Mouse (Mus musculus) testis, postnatal 10 days (tissue): Measurements from ENCODE around the gene Eif3j1.
"Not testable (repeated sequence)": the region's sequence is repeated elsewhere in the genome, so short reads cannot be mapped to it uniquely, and the experiment has no call there.

Experiments used
- DNase-seq: peaks from one replicate; pipeline ENCODE4 v3.0.0; 2021; ENCODE audit warnings: low spot score

The Eif3j1 gene

DNA sequence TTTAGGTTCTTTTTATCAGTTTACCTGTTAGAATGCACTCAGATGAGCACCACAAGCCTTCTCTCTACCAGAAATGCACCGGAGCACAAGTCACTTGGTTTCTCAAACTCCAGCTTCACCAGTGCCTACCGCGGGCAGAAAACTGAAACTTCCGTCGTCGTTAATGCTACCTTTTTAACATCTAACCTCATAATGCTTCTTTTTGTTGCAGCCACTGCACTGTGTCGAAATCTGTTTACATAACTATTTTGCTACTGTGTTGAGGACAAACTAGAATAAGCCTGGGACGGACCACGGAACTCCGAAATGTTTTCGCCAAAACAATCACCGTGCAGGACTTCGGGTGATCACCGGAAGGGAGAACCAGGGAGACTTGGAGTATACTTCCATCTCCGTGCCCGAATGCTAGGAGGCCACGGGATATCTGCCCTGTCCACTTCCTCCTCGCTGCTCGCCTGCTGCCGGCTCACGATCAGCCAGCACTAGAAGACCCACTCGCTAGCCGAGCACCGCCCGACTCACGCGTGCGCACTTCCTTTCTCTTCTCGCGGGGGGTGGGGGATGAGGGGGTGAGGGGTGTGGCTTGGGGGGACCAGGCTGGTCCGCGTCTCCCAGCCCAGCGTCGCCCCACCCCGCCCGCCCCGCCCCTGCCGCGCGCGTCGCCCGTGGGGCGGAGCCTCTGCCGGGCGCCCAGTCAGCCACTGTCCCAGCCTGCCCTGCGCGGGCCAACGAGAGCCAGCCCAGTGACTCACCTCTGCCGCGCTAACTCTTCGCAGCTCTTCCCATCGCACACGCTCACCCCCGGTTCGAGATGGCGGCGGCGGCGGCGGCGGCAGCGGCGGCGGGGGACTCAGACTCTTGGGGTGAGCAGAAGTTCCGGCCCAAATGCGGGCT lies at the start of gene Eif3j1:
Eif3j1 (plus strand) TSS at position 685 of the 894 bp plus-strand sequence.
- peak; percentile 91 for DNase-seq

DNA sequence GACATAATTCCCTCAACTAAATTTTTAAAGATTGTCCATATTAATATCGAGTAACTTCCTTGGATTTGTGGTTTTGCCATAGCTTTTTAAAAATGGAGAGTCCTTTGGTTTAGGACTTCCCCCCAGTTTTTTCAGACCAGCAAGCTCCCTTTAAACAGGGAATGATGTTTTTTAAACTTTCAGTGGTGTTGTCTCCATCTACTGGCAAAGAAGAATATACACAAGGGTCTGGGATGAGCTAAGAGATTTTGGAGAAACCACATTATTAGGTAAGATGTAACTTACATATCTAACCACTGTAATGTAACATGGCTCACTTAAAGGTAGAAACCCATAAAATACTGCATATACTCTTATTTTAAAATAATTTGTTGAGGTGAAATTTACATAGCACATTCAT lies 32.6 kb upstream of the Eif3j1 start:
- no peak for DNase-seq

DNA sequence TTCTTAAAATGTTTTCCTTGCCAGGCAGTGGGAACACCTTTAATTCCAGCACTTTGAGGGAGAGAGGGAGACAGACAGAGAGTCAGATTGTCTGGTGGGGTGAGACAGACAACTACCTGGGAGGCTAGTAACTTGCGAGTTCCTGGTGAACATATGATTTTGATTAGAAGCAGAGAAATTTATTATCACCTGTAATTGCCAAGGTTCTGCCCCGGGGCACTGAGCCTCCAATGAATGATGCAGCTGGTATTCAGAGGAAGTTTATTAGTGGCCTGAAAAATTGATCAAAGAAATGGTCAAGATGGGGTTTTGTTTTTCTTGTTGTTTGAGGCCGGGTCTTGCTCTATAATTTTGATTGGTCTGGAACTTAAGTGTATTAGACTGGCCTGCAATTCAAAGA lies 19.5 kb upstream of the Eif3j1 start:
- no peak for DNase-seq

DNA sequence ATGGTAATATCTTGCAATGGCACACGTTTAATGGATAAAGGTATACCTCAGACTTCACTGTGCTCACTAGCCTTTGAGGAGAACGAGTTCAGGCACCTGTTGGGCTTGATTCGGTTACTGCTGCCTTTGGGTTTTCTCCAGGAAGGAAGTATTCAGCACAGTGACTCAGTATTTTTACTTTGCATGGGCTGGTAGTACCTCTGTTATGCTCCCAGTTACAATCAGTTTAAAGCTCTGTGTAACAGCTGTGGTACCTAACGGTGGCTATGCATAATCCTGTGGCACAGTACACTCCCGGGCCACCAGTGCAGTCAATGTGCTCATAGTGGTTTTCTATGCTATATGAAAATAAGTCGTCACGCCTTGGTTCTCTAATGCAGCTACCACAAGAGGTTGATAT lies 16.9 kb upstream of the Eif3j1 start:
- no peak for DNase-seq

DNA sequence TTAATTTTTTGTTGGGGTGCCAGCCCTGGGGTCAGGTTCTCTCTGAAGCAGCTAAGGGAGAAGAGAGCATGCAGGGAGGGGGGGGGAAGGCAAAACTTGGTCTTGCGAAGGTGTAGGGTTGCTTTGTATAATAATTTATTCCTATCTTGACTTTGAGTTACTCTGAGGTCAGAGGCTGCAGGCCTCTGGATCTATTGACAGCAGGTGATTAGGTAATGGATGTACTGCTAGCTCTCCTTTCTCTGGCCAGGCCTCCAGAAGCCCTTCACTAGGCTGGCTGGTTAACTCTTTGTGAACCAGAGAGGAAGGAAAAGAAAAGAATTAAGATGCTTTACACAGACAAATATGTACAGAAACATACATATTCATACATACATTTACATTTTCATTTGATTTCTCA lies 9.6 kb upstream of the Eif3j1 start:
- no peak for DNase-seq

DNA sequence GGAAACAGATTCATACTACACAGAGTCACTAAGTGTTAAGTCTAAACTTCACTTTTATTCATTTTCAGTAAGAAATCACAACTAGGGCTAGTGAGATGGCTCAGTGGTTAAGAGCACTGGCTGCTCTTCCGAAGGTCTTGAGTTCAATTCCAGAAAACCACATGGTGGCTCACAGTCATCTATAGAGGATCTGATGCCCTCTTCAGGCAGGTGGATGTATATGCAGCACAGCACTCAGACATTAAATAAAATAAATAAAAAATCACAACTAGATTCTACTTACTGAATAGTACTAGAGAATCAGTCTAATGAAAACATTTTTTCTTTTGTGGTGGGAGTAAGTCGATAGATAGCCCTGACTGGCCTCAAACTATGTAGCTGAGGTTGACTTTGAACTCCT lies 6.1 kb upstream of the Eif3j1 start:
- no peak for DNase-seq

DNA sequence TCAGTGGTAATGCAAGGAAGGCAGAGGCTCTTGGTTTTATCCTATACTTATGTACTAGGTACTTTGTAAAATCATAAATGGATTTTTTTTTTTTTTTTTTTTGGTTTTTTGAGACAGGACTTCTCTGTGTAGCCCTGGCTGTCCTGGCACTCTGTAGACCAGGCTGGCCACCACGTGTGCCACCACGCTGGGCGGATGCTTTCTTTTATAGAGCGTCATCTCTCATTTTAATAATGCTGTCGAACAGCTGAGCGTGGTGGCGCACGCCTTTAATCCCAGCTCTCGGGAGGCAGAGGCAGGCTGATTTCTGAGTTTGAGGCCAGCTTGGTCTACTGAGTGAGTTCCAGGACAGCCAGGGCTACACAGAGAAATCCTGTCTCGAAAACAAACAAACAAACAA lies 1.3 kb upstream of the Eif3j1 start:
- DNase-seq = not testable (repeated sequence)

DNA sequence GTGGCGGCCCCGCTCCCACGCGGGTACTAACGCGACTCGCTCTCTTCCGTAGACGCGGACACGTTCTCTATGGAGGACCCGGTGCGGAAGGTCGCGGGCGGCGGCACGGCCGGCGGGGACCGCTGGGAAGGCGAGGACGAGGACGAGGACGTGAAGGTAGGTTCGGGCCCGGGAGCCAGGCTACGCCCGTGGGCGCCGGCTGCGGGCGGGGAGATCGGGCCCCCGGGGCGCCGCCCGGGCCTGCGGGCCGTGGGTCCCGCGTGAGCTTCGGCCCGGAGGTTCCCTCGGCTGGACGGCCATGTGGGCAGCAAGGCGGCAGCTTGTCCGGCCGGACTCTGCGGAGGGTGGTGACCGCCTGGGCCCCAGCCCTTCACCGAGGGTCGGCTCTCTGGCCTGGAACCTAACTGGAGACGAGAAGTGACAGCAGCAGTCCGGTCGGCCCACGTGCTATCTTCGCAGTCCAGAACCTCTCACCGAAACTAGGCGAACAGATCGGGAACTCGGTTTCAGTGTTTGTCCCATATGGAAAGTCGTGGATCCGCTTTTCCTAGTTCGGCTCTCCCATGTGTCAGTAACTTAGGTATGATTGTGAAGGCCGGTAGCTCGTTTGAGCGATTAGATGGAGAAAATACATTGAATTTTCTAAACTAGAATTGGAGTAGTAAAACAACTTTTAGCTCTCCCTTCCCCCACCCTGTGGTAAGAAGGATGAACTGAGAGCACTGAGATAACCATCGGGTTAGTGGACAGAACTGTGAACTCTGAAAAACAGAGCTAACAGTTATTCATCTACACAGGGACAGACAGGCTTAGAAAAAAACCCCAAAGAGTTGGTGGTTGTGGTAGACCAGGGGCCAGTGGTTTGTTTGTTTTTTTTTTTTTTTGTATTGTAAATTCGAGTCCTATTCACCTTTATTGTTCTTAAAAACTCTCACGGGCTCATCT lies 682 bp downstream of the Eif3j1 start:
- peak; percentile 71 for DNase-seq

DNA sequence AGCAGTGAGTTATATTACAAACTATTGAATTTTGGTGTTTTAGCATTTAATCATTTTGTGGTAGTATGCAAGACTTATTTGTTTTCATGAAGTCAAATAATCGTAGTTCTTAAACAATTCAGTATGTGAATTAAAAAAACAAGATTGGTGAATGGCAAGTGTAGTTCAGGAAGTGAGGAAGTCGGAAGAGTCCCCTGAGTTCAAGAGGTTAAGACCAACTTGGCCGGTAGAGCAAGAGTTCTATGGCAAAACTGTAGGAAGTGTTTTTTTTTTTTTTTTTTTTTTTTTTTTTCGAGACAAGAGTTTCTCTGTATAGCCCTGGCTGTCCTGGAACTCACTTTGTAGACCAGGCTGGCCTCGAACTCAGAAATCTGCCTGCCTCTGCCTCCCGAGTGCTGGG lies 3.6 kb downstream of the Eif3j1 start:
- no peak for DNase-seq

DNA sequence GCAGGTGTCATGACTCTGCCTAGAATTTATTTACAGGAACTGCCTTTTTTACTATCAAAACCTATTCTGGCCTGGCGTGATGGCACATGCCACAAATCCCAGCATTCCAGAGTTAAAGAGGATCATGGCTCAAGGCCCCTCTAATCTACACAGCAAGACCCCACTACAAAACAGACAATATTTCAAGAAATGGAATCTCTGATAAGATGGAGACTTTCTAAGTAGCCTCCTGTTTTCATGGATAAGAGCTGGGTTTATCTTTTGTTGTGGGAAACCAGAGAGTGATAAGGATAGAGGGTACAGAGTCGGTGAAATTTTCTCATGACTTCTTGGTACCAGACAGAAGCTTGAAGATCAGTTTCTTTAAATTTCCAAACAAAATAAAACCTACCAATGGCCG lies 7.7 kb downstream of the Eif3j1 start:
- no peak for DNase-seq

DNA sequence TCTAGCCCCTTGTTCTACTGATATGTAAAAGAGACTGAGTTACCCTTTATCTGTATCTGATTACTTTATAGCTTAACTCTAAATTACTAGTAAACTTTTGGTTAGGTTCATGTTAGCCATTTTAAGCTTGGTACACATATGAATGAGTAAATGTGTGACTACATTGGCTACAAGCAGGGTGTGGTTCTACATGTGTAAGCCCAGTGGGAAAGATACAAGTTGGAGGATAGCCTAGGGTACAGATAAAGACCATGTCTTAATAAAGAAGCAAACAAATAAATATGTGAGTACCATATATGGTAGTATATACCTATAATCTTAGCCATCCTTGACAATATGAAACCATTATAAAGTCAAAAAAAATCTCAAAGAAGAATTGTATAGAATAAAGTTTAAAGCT lies 15.6 kb downstream of the Eif3j1 start:
- DNase-seq = no peak

DNA sequence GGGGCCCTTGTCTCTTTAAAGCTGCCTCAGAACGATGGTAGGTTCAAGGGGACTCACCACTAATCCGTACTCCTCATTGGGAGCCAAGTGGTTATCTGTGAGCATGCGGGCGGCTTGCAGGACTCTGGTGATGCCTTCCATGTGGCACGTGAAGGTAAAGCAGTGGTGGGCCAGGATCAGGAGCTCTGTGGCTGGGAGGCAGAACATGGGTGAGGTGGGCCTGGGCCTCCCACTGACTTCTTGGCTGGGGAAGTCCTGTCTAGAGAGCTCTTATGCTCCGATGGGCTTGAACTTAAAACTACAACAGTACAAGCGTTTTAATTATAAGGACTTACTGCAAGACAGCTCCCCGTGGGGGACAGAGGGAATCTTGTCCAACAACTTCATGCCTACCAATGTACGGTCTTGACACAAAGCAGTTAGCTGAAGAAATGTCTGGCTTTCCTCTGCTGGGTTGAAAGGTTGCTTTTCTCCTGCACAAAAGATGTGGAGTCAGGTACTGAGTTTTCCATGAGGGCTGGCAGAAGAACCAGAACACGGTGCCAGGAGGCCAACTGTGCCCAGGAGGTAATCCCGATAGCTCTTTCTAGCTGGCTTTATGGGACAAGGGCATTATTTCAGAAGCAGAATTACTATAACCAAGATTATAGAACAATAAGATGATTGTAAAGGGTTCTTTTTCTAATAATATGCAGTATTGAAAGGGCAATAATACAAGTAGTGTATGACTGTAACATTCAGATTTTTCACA lies 31.2 kb downstream of the Eif3j1 start:
- DNase-seq = no peak

DNA sequence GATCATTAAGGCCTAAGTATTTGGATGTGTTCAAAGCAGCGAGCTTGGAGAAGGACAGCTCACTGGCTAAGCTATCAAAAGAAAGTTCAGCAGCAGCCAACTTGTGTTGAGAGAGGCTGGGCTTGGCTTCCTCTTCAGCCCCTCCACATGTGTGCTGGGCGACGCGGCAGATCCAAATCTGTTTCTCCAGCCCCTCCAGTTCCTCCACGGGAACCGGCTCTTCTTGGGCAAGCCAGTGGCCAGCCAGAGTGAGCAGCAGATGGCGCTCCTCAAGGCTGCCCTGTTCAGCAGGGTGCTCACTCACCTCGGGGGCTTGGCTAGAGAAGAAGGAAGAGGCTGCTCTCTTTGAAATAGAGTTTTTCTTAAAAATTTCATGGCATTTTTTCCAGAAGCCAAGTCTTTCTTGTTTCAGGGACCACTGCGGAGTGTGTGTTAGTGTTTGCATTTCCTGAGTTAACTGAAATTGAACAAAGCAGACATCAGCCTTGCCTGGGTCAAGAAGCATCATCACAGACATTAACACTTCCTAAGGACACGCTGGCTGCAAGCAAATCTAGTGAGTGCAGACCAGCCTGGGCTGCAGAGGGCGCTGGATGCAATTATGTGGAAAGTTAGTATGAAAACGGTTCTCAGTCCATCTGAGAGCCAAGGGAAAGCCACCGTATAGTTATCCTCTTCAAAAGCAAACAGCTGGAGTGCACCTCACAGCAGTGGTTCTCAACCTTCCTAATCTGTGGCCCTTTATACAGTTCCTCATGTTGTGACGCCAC lies 37.0 kb downstream of the Eif3j1 start:
- DNase-seq = peak; percentile 65

DNA sequence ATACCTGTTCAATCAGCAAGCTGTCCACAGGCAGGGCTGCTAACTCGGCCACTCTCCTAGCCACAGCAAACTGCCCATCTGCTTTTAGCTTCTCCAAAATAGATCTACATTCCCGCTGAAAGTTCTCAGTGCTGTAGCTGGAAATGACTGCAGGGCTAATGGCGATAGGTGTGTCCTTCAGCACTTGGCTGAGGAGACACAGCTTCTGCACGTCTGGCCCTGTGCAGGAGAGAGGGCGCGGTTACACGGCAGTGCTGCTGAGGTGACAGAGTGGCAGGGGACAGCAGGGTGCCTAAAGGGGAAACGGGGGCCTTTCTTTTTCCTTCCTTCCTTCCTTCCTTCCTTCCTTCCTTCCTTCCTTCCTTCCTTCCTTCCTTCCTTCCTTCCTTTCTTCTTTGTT lies 37.9 kb downstream of the Eif3j1 start:
- DNase-seq = no peak

DNA sequence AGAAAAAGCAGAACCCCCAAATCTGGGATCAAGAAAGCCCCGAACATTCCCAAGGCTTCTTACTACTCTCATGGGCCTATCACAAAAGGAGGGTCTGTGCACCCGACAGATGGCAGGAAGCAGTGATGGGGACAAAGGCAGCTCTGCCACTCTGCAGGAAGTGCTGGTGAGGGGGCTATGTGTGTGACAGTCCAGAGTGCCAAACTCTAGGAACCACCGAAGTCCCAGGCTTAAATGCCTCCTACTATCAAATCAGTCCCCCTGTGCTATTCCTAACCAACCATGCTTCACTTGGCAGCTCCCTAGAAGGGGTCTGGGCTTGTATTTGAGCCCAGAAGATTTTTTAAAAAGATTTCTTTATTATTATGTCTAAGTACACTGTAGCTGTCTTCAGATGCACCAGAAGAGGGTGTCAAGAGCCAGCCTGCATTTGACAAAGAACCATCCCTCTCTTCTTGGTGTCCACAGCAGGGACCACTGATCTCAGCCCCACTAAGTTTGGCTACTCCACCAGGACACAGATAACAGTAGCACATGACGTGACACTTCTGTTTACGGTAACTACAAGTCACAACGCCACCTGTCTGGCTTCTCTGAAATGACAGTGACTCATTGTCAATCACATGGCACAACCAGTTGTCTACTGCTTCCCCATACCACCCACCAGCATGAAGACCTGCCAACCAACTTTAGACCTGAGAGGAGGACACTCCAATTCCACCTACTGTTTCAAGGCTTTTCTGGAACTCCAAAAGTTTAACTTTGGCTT lies 41.0 kb downstream of the Eif3j1 start:
- DNase-seq = no peak

DNA sequence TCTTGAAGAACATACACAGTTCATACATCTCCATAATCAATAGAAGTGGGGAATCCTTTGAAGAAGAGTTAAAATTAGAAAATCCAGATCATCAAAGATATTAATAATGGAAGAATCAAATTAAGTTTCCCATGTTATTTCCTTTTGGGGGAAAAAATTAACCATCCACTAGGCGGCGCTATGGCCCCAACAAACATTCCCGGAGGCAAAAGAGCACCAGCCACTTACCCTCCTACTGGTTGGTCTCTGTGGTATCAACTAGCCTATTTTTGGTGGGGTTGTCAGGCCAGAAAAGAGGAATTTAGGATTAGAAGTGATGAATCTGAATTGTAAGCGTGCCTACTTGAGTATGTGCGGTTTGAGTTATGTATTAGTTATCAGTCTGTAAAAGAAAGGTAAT lies 41.6 kb downstream of the Eif3j1 start:
- DNase-seq = peak; percentile 74

DNA sequence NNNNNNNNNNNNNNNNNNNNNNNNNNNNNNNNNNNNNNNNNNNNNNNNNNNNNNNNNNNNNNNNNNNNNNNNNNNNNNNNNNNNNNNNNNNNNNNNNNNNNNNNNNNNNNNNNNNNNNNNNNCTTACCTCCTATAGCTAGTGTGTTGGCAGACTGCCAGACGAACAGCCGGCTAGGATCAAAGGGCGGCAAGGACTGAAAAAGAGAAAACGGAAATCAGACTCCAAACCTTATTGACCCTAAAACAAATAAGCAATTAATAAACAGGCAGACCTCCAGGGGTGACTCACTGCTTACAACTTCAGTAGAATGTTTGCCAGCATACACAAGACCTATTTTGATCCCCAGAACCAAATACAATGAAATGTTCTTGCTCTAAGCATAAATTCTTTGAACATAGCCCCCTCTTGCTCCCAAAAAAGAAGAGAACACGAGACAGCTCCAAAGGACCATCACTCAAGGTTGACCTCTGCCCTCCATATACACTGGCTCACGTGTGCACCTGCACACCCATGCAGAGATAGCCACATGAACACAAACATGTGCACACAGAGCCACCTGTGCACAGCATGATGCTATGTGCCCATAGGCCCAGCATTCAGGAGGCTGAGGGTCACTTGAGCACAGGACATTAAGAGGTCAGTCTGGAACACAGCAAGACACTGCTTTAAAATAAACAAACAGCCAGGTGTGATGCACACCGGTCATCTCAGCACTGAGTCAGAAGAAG lies 53.5 kb downstream of the Eif3j1 start:
- DNase-seq = no peak

DNA sequence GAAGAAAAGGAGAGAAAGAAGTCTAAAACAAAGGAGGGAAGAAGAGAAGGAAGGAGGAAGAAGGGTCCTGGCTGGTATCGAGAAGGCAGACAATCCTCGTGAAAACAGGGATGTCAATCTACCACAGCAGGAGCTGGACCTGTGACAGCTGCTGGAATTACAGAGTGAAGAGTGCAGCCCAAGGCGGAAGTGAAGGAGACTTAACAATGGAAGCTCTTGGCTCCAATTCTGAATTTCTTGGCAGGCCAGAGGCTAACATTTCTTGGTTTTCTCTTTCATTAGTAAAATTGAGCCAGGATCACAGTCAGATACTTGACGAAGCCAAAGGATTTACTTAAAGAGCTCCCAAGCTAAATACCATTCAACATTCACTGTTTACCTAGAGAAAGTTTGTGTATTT lies 58.1 kb downstream of the Eif3j1 start:
- no peak for DNase-seq

DNA sequence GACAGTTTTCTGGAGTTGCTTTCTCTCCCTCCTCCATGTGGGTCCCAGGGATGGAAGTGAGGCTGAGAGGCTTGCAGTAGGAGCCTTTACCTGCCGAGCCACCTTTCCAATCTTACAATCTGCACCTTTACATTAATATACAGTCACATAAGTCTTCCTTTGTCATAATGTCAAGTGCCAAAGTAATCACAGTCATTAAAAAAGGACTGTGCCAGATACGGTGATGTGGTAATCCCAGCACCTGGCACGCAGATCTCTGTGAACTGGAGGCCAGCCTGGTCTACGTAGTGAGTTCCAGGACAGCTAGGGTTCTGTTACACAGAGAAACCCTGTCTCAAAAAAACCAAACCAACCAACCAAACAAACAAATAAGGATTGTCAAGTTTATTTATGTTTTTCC lies 65.5 kb downstream of the Eif3j1 start:
- no peak for DNase-seq

DNA sequence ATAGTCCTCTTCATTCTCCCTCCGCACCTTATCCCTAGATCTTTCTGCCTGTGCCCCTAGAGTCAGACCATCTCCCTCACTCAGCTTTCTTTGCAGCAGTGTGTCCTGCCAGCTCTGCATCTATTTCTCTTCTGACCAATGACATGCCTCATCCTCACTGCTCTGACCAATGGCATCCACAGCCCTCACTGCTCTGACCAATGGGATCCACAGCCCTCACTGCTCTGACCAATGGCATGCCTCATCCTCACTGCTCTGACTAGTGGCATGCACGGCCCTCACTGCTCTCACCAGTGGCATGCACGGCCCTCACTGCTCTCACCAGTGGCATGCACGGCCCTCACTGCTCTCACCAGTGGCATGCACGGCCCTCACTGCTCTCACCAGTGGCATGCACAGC lies 69.3 kb downstream of the Eif3j1 start:
- DNase-seq = not testable (repeated sequence)
